Mouse (Mus musculus): ENCODE measurements around the gene Plcb3.

Gene Plcb3

DNA sequence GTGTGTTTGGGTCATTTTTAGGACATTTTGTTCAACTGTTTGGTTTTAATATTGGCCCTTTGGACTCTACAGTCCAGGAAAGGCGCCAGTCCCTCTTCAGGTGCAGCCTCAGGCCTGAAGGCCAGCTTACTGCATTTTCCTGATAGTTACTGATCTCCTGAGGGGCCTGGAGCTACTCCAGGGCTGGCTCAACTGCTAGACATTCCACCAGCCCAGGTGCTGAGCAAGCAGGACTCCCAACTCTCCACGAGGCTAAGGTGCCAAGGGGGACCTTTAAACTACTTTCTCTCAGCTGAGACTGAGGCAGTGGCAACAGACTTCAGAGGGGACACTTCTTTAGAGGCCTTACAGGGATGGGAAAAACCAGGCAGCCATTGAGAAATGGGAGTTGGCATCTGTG, 71.4 kb downstream of the Plcb3 start:
- no peak for DNase-seq (ENCODE audit: low read depth, low spot score)

DNA sequence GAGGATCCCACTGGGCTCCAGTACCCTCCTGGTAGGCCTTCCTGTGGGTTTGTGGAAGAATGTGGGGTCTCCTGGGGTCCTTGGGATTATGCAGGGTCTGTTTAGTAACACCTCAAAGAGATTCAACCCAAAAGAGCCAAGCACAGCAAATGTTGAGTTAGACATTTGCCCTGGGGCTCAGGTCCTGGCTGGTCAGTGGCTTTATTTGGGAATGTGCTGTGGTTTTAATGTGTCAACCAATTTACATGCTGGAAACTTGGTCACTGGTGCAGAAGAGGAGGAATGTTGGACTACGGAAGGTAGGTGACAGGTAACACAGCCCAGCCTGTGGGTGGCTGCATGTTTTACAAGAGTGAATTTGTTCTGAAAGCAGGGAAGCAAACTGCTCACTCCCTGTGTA, 73.2 kb downstream of the Plcb3 start:
- no peak for DNase-seq (ENCODE audit: low read depth, low spot score)

All from A20 (cell line).